Mouse (Mus musculus) c-Kit-positive CD71-positive TER-119-negative erythroid progenitor cells, embryonic 14.5 days (primary cell): ENCODE measurements around the gene Ttc23.
A peak's percentile ranks its signal among the peaks of the same experiment; 100 is the strongest.

Experiments
- DNase-seq: peaks from one replicate; pipeline ENCODE4 v3.0.0-alpha.2; 2013; ENCODE audit warnings: low read depth

Gene Ttc23

DNA sequence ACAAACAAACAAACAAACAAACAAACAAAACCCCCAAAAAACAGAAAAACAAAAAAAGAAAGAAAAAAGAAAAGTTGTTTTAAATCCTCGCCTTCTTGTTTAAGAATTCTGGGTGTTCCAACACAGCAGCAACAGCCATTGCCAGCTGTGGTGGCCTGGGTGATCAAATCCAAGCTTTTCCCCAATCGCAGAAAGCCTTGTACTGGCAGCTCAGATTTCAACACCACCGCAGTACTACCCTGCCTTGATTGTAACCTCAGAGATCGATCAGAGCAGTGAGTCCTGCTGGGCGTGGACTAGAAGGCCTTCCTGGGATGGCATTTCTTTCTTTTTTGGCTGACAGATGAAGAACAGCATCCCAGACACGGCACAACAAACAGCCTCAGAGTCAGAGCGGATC is 48.7 kb downstream of the Ttc23 start:
- no peak for DNase-seq

DNA sequence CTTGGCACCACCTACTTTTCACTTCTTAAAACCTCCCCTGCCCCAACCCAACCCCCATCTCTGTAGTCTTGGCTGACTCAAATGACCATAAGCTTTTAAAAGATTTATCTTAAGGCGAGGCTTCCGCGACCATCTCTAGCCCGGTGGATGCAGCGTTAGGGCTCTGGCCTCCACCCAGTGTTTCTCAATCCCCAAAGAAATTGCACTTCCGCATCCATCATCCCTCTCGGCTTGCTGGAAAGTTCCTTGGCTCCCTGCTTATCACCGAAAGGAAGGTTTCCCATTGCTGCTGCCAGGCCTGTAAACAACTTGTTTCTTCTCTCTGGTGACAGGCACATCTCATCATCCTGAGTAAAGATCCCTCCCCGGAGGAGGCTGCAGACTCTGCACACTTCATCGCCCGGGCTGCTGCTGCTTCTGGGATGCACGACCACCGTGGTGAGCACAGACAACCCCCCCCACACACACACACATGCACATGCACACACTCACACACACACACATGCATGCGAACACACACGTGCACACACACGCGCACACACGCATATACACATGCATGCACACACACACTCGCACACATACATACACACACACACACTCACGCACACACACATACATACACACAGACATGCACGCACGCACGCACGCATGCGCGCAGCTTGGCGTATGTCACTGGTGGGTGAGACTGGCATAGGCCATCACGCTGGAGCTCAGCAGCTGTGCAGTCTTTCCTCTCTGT is 50.9 kb downstream of the Ttc23 start:
- DNase-seq: no peak

DNA sequence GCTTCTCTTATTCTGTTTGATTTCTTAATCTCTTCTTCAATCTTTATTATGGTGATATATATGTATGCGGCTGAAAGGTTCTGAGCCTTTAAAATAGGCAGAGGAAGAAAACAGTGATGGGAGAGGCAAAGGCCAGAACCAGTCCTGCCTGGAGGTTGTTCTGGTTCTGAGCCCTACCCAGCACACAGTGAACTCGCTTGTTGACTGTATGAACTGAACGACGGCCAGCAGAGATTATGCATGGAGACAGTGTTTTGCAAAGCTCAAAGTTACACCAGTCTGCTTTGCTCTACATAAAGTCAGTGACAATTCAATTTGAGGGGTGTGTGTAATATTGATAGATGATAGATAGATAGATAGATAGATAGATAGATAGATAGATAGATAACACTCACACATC is 52.1 kb downstream of the Ttc23 start:
- DNase-seq: no peak

DNA sequence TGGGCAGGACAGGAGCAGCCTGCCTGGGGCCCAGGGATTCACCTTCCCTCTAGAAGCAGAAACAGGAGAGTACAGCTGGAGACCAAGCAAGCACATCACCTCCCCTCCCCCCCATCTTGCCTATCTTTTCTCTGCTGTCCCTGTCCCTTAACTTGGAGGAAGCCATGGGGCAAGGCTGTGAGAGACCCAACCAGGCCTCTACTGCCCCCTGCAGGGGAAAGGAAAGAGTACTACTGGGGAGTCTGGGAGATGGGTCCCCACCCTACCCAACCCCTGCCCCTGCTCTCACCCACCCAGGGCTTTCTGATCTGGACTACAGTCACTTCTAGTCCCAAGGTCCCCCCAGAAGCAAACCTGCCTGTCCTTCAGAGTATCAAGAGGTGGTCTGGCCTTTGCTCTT is 53.6 kb downstream of the Ttc23 start:
- peak; percentile 27 for DNase-seq

DNA sequence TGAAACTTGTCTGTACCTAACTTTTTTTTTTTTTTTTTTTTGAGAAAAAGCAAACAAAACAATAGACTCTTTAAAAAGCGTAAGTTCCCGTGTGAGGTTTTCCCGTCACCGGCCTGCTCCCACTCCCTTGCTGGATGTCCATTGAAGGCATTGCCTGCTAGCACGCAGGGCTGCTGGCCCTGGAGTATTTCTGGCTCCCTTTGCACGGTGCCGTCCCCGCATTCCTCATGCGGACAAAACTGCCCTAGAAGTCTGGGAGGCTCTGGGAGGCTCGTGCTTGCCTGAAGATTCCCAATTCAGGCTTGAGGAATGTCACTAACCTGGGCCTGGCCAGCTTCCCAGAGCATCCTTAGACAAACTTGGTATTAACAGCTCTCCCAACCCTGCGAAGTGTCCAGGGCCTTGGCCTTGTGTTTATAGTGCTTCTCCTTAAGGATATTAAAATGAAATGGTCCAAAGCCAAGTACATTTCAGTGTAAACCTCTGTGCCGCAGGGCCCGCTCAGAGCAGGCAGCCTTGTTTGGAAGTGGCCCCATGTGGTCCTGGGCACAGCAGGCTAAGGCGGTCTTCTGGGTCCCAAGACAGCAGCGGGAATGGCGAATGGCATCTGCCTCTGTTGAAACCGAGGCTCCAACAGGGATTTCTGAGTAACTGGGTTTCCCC is 54.2 kb downstream of the Ttc23 start:
- no peak for DNase-seq

DNA sequence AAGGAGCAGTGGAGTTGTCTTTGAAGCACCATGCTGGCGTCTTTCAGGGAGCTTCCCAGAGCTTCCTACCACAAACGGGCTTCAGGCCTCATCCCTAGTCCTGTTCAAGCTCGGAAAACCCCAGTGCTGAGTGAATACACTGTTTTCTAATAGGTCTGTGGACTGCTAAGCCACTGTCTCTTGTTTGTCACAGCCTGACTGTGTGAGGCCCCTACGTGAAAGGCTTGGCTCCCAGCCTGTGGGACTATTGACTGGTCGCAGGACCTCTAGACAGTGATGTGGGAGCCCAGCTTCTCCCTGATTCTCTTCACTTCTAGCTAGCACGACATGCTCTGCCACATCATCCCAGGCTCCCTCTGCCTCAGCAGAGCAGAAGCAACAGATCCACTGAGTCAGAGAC is 61.0 kb downstream of the Ttc23 start:
- DNase-seq: no peak

DNA sequence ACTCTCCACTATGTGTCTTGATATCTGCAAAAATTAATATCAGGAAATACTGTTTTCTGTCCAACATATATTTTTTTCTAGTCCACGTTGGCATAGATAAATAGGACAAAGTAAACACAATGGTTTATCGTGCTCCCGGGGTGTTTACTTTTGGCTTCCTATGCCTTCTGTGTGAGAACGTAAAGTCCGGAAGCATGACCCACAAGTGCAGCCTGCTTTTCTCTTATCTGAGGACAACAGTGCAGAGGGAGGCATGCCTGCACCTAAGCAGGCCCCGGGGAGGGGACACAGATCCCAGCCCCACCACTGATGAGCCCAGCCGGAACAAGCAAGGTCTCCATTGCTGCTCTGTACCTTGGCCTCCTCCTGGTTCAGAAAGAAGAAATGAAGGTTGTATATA is 63.0 kb downstream of the Ttc23 start:
- peak; percentile 15 for DNase-seq

DNA sequence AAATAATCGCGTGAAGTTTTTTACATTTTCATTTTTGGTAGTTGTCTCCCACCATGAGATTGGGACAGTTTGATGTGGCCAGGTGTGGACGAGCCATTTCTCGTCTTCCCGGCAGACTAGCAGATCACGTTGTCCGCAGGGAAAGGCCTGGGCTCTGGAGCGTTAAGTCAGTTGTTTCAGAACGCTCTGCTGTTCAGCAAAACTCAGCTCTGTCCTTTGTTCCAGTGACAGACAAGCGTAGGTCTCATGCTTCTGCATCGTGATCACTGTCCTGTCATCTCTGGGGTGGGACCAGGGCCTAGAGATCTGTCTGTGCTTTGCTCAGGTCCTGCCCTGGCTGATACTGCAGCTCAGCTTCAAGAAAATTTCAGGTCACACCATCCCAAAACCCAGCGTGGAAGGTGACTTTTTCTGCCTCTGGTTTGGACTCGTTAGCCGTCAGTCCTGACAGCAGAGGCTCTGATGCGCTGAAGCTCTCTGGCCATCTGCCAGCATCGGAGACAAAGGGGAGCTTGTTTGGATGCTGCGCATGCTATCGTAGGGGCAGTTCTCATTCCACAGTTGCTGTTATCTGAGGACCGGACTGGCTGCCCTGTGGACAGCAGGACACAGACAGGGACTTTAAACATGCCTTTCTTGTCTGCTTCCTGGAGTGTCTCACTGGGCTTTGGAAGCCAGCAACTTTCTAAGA is 66.8 kb downstream of the Ttc23 start:
- no peak for DNase-seq

DNA sequence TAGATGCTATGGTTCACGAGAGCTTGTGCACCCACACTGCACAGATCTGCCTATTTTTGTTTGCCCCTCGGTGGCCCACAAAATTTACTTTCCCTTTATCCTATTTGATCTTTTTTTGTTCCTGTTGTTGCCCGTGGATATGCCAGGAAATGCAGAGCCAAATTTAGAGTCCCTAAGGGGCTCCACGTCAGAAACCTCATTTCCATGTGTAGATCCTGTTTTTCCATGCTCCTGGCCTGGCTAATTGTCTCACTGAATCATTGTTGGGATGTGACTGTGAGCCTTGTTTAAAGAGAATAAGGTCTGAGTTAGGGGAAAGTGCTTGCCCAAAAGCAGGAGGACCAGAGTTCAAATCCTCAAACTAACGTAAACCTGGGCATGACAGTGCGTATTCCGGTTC is 68.0 kb downstream of the Ttc23 start:
- DNase-seq: no peak

DNA sequence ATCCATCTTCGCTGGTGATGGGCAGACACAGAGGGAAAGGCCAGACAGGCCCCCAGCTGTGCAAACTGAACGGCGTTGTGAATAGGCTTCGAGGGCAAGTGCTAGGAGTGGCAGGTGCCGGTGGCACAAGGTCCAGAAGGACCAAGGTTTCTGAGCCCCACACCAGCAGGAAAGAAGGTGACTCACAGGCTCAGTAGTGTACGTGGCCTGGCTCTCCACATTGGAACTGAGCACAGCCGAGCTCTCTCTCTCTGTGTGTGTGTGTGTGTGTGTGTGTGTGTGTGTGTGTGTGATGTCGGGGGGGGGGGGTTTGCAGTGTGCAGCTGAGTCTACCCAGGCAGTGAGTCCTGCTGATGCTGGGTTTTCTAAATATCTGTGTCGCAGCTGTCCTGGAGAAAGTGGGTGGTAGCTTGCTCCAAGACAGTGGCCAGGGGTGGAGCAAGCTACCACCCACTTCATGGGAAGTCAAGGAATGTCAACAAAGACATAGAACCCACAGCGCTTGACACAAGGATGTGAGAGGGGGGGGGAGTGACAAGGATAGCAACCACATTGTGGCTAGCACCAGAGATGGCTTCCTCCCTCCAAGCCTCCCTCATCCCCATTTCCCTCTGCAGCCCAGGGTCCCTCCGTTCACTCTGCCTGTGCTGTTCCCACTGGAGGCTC is 69.1 kb downstream of the Ttc23 start:
- no peak for DNase-seq

DNA sequence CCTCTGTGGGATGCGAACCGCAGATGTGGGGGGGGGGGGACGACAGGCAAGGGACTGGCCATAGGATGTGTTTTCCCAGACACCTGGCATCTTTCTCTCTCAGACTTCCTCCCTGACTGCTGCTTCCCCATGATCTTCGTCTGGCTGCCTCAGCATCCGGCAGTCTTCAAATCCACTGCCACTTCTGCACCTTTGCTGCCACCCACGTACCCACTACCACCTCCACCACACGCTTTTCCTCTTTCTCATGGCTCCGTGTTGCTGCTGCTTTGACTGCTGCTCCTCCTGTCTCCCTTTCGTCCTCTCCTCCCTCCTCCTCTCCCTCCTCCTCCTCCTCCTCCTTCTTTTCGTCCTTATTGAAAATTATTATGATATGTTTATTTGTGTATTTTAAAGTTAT is 69.7 kb downstream of the Ttc23 start:
- no peak for DNase-seq

DNA sequence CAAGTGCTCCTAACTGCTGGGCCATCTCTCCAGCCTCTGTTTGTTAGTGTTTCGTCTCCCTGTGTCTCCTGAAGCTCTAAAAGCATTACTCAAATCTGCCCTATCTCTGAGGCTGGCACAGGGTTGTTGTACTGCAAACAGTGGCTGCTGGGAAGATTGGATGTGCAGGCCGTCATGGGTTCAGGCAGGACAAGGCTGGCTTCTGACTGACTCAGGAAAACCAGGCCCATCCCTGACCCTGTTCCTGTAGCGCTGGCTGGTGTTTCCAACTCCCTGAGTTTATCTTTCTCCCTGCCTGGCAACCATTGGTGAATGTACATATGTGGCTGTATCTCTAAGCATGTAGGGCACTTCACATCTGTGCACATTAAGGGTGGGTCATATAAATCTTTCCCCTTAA is 70.3 kb downstream of the Ttc23 start:
- no peak for DNase-seq

DNA sequence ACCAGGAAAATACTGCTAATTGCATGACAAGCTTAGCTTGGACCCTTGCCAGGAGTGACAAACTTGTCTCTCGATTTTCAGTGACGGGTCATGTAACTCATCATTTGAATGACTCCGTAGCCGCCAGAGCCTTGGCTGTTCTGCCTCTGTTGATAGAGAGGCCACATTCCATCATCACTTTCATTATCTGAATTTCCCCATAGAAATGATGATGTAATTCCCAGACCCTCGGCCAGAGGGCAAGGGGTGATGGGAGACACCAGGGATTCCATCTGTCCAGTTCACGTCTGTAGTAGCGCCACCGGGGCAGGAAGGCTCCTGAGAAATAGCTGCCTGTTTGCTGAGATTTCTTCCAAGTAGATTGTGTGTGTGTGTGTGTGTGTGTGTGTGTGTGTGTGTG is 71.6 kb downstream of the Ttc23 start:
- DNase-seq: no peak

DNA sequence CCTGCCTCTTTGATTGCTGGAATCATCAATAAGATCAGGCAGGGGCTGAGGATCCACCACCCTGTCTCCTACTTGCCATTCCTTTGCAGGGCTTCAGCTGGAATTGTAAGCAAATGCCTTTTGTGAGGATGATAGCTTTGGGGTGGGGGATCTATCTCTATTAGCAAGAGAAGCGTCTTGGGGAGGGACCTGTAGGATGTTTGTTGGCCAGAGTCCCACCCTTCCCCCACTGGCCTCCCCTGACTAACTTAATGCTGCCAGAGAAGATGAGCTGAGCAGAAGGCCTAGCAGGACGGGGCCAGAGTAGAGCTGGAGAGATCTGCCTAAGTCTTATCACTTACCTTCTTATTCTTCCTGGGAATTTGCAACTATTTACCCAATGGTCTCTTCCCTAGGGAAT is 75.0 kb downstream of the Ttc23 start:
- DNase-seq: no peak

DNA sequence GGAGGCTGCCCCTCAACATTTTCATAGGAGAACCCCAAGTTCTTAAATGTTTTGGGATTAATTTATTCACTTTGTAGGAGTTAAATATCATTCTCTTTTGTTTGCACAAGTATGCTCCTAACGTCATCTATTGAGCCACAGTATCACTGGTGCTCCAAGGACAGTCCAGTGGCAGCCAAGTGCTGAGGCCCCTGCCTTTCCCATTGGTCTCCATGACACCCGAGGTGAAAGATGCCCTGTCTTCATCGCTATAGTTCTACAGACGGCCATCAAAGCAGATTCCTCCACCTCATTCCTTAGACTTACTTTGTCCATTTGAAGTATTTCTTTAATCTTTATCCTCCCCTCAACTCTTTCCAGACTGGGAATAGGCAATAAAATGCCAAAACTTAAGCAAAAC is 77.3 kb downstream of the Ttc23 start:
- DNase-seq: no peak

DNA sequence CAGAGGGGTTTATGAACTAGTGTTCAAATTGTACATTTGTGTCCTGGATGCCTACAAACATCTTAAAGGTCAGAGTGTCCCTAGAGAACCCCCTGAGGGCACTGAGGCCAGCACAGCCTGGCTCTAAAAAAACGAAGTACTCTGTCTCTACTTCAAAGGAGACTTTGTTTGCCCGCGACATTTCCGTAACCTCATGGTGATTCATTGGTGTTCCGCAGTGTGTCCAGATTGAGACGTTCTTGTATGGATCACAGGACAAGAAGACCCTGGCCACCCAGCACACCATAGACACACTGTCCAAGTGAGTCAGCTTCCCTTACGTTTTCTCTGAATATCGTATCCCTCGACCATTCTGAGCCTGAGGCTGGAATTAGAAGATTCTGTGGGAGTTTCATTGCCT is 77.8 kb downstream of the Ttc23 start:
- no peak for DNase-seq

DNA sequence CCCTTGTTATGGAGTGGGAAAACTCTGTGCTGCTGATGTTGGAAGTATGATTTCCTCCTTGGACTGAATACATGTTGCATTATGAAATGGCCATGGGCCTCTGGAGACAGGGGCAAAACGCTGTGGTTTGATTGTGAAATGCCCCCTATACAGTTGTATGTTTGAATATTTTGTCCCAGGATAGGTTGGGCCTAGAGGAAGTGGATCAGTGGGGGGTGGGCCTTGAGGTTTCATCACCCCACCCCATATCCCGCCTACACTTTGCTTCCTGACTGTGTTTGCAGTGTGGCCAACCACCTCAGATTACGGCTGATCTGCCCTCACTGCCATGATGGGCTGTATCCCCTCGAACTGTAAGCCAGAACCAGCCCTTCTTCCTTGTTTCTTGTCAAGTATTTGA is 81.0 kb downstream of the Ttc23 start:
- DNase-seq: no peak

DNA sequence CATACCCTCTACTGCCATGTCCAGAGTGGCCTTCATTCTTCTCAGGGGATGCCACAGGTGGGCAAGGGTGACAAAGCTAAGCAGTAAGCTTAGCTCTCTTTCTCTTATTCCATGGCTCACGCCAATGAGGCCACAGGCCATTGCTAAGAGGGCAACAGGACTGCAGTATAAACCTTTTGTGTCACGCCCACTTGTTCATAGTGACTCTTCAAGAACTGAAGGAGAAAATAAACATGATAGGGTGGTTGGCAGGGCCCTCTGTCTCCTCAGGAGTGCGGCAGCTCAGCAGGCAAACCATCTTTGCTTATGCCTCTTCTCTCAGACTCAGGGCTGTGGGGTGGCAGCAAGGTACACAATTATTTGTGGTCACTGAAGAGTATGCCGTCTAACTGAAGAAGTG is 81.6 kb downstream of the Ttc23 start:
- DNase-seq: no peak

DNA sequence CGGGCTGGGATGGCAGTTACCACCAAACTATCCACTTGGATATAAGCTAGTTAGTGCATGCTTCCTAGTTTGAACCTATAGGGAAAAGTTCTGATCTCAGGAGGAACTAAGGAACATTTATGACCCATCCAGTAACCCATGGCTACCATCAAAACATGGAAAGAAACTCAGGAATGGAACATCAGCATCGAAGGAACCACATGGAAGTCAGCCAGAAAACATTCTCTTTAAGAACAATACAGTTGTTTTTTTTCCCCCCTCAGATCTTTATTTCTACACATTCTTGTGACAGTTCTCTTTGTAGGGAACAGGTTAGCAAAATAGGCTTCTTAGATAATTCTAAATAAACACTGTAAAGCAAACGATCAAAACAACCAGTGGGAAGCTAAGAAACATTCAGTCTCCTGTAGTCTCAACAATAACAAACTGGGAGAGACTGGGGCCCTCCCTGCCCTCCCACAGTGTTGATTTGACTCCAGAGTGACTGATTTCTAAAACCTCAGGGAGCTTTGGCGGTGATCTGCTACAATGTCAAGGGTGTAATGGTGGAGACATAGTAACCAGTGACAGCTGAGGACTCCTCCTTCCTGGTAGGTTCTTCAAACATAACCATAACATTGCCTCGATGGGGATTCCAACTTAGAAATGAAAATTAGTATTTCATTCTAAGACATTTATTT is 83.4 kb downstream of the Ttc23 start:
- DNase-seq: no peak

DNA sequence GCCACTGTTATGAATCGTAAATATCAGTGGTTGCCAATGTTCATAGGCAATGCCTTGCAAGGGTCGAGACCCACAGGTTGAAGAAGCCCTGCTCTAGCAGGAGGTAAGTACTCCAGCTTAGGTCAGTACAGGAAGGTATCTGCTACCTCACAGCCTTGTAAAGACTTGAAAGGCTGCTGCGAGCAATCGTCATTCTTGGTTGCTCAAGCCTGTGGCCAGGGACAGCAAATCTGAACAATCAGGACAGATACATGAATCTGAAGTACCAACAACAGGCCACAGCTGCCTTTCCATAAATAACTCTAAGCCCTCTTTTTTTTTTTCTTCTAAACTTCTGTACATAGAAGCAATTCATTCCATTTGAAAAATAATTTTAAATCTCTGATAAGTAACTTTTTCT is 85.1 kb downstream of the Ttc23 start:
- no peak for DNase-seq

DNA sequence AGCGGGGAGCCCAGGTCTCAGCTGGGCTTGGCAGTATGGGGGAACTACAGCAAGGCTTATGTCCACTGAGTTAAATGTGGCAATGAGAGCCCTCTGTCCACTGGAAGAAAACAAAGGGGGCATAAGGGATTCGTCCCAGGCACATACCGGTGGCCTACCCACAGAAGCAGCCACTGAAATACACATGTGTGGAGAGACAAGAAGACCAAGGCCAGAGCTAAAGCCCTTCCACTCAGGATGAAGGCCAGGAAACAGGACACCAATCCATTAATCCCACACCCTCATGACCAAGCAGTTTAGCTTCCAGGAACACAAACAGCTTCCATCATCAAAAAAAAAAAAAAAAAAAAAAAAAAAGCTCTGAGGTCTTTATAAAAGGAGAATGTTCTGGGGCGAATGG is 93.2 kb downstream of the Ttc23 start:
- no peak for DNase-seq

DNA sequence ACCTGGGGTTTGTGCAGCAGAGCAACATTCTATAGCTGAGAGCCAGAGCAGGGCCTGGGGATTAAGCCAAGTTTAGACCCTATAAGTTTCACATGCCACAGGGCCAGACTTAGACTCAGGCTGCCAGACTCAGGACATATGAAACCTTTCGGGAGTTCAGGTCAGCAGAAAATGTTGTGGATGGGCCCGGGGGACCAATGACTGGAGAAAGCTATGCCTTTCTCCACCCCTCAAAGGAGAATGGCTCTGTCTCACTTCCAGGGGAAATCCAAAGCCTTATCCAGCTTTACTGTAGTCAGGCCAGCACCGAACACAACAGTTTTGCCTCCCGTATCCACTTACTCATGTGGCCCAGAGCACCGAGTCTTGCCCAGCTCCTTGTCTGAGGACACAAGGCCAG is 93.6 kb downstream of the Ttc23 start:
- DNase-seq: no peak
